Comparison of ENCODE assay signal across 23 mouse cellular contexts in genomic region chr3:121614741-121615140, GRCm38 (mm10). TPM values are rescaled to one million over a fixed set of nuclear protein-coding genes. Genes with fewer than 3 reads are reported as not detected.
"Had no signal": no experiment of that assay in that cellular context is flagged by ENCODE, and none has a peak within 500 bp of the region (broad histone marks: within the 10 kb centered on the region; RNA-seq: fewer than 3 reads in every experiment).

No protein-coding gene starts in this region.

- ATAC-seq: lung, postnatal 0 days; midbrain, embryonic 13.5 days had no signal

- H3K9me3 ChIP-seq: kidney, embryonic 15.5 days; limb, embryonic 13.5 days; midbrain, embryonic 13.5 days; stomach, embryonic 15.5 days had no signal

- H3K4me3 ChIP-seq: kidney, embryonic 15.5 days; limb, embryonic 13.5 days; midbrain, embryonic 13.5 days; stomach, embryonic 15.5 days had no signal

- H3K27ac ChIP-seq: kidney, embryonic 15.5 days; limb, embryonic 13.5 days; liver, embryonic 14.5 days; midbrain, embryonic 13.5 days; stomach, embryonic 15.5 days had no signal

- H3K27me3 ChIP-seq: kidney, embryonic 15.5 days; limb, embryonic 13.5 days; midbrain, embryonic 13.5 days; stomach, embryonic 15.5 days had no signal

- H3K9ac ChIP-seq: kidney, embryonic 15.5 days; limb, embryonic 13.5 days; liver, embryonic 14.5 days; midbrain, embryonic 13.5 days; stomach, embryonic 15.5 days had no signal

- H3K4me1 ChIP-seq: midbrain, embryonic 13.5 days; stomach, embryonic 15.5 days had no signal

- H3K36me3 ChIP-seq: kidney, embryonic 15.5 days; limb, embryonic 13.5 days; midbrain, embryonic 13.5 days; stomach, embryonic 15.5 days had no signal

- DNase-seq: kidney, adult 2 months; kidney, postnatal 14 days; left cerebral cortex, postnatal 4 days; lung, adult 2 months; lung, postnatal 36 days; right cerebral cortex, postnatal 14 days; thymus, postnatal 14 days had no signal

- H3K4me2 ChIP-seq: kidney, embryonic 15.5 days; limb, embryonic 13.5 days; midbrain, embryonic 13.5 days; stomach, embryonic 15.5 days had no signal

RNA-seq across cellular contexts. Expression of gene 4930432M17Rik, which starts 55.8 kb away (rescaled TPM):
- total RNA-seq: layer of hippocampus, adult 8-10 months; layer of hippocampus, postnatal 14 days; left cerebral cortex, adult 18-20 months; left cerebral cortex, postnatal 10 days; left cerebral cortex, postnatal 4 days; megakaryocyte progenitor cell, adult 5-6 weeks; midbrain, postnatal 0 days had no signal
- polyA plus RNA-seq: kidney, adult 2 months; kidney, embryonic 15.5 days; large intestine, adult 2 months; limb, embryonic 13.5 days; liver, embryonic 14.5 days; lung, adult 2 months; lung, postnatal 0 days; midbrain, embryonic 13.5 days; midbrain, postnatal 0 days; neural tube, embryonic 14.5 days; spleen, adult 2 months; stomach, embryonic 15.5 days; urinary bladder, adult 2 months had no signal
